Mouse (Mus musculus): ENCODE measurements around the gene Tmem126a. TPM values are rescaled to one million over a fixed set of nuclear protein-coding genes. Genes with fewer than 3 reads are reported as not detected.

Gene Tmem126a
- total and polyA plus RNA-seq, 3 experiments: 56.7 to 95.8 (median 73.5) TPM

DNA sequence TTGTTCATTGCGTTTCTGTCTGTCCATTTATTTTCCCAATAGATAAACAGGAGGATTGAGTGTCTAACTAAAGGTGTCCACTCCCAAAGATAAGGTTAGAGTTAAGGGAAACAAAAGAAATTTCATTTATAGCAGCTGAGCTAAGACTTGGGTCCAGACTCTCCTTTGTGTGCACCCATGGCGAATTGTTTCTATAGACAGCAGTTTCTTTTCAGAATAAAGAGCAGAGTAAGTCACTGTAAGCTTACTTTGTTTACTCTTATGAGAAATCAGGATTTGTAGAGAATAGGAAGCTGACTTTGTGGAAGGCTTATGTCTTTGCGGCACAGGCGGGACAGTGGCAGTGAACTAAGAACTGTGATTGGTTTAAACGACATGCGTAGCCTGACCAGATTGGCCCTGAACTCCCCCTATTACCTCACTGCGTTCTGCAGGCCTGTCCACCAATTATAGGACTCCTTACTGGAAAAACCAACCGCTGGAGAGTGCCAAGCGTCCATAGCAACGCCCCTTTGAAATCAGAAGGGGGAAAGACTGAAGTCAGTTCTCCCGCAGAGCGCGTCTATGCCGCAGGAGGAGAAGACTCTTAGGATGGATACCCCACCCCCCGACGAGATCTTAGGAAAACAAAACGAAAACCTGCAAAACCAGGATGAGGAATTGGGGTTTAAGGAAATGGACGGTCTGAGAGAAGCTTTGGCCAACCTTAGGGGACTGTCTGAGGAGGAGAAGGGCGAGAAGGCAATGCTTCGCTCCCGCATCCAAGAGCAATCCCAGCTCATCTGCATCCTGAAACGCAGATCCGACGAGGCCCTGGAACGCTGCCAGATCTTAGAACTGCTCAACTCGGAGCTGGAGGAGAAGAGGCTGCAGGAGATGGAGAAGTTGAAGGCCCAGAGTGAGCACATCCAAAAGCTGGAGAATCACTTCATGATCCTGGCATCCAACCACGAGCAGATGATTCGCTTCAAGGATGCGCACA lies 30.7 kb downstream of the Tmem126a start, which contains the start of gene Ccdc89:
Gene Ccdc89 (plus strand): TSS at position 558 of the 982 bp plus-strand sequence.
- no peak for ATAC-seq (ENCODE audit: extremely low read depth, insufficient number of reproducible peaks, low FRiP score, poor library complexity, severe bottlenecking)
- H3K27me3 ChIP-seq (ENCODE audit: insufficient read depth, low read length): peaks cover 26% of the 10 kb centered on the region
- H3K9me3 ChIP-seq (replicated peaks): no peaks in the 10 kb centered on the region
- DNase-seq (ENCODE audit: low spot score): no peak
- H3K4me1 ChIP-seq (ENCODE audit: insufficient read depth, low read depth, low read length): no peaks in the 10 kb centered on the region
- no peaks in the 10 kb centered on the region for H3K36me3 ChIP-seq (replicated peaks)
- TF ChIP-seq POLR2AphosphoS5 (IDR thresholded peaks at IDR 0.05; ENCODE audit: insufficient replicate concordance, low read depth, low read length) (no peak), GATA2 (IDR thresholded peaks at IDR 0.05; ENCODE audit: borderline replicate concordance, low read depth, low read length) (no peak), TAL1 (conservative IDR thresholded peaks at IDR 0.05; ENCODE audit: low read depth, low read length) (no peak), GATA1 (IDR thresholded peaks at IDR 0.05; ENCODE audit: borderline replicate concordance, low read length) (no peak), CTCF (IDR thresholded peaks at IDR 0.05; ENCODE audit: low read depth, low read length) (no peak)
- H3K4me3 ChIP-seq (ENCODE audit: low read depth, low read length): no peak within 1 kb of the TSS

DNA sequence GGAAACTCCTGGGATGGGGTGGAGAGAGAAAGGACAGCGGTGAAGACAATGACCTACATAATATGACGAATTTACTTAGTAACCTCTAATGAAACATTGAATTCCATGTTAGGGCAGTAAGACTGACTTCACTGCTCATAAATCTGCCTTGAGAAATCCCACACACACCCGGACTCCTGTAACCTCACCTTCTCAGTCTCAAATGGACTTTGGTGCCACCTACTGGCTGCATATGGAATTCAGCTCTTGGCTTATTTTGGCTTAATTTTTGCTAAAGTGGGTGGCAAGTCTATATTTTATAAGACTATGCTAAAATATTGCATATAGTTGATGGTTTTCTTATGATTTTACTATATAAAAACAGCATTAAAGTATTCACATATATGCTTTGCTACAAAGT lies 47.1 kb downstream of the Tmem126a start:
- Histone ChIP-seq H3K27me3 (ENCODE audit: insufficient read depth, low read length) (peaks cover 2% of the 10 kb centered on the region; the same call in 1 of the 2 replicates), H3K36me3 (replicated peaks) (no peaks in the 10 kb centered on the region), H3K4me1 (ENCODE audit: insufficient read depth, low read depth, low read length) (no peaks in the 10 kb centered on the region), H3K9me3 (replicated peaks) (0 out of 2 replicates have a peak, but pooled peaks cover 2% of the 10 kb centered on the region), H3K4me3 (ENCODE audit: low read depth, low read length) (no peak overlapping the region)
- peak; percentile 23 for DNase-seq (ENCODE audit: low spot score)
- ATAC-seq (ENCODE audit: extremely low read depth, insufficient number of reproducible peaks, low FRiP score, poor library complexity, severe bottlenecking): peak; percentile 28; the same call in 1 of the 2 replicates
- TF ChIP-seq TAL1 (conservative IDR thresholded peaks at IDR 0.05; ENCODE audit: low read depth, low read length) (no peak), GATA1 (IDR thresholded peaks at IDR 0.05; ENCODE audit: borderline replicate concordance, low read length) (no peak), CTCF (IDR thresholded peaks at IDR 0.05; ENCODE audit: low read depth, low read length) (peak; percentile 37; the same call in 1 of the 2 replicates)

Other genes starting within 250 kb of the Tmem126a start
- not detected in 2 replicates for gene Ccdc83, start 191.5 kb downstream of the Tmem126a start, total RNA-seq (2014; fragmentation: Nextera tagmentation)
- gene Ccdc83, start 191.5 kb downstream of the Tmem126a start, total RNA-seq (2017): 0.22 TPM in 1 of 2 replicates, not detected in the other
- not detected in 2 replicates for gene Ccdc83, start 191.5 kb downstream of the Tmem126a start, polyA plus RNA-seq (2012)
- not detected in 2 replicates for gene Sytl2, start 155.0 kb downstream of the Tmem126a start, total RNA-seq (2014; fragmentation: Nextera tagmentation)
- gene Sytl2, start 155.0 kb downstream of the Tmem126a start, total RNA-seq (2017): 0.46 and 0.49 TPM in 2 replicates
- gene Sytl2, start 155.0 kb downstream of the Tmem126a start, polyA plus RNA-seq (2012): not detected in 2 replicates
- not detected in 2 replicates for gene Ccdc89, start 30.7 kb downstream of the Tmem126a start, total RNA-seq (2014; fragmentation: Nextera tagmentation)
- gene Ccdc89, start 30.7 kb downstream of the Tmem126a start, total RNA-seq (2017): 0.05 and 0.06 TPM in 2 replicates
- not detected in 2 replicates for gene Ccdc89, start 30.7 kb downstream of the Tmem126a start, polyA plus RNA-seq (2012)
- gene Crebzf, start 14.5 kb downstream of the Tmem126a start, total RNA-seq (2014; fragmentation: Nextera tagmentation): 117 and 139 TPM in 2 replicates
- gene Crebzf, start 14.5 kb downstream of the Tmem126a start, total RNA-seq (2017): 114 and 120 TPM in 2 replicates
- 110 and 130 TPM in 2 replicates for gene Crebzf, start 14.5 kb downstream of the Tmem126a start, polyA plus RNA-seq (2012)
- 17.5 and 17.8 TPM in 2 replicates for gene Tmem126b, start 18.8 kb upstream of the Tmem126a start, total RNA-seq (2014; fragmentation: Nextera tagmentation)
- 20.6 and 30.4 TPM in 2 replicates for gene Tmem126b, start 18.8 kb upstream of the Tmem126a start, total RNA-seq (2017)
- gene Tmem126b, start 18.8 kb upstream of the Tmem126a start, polyA plus RNA-seq (2012): 4.0 and 4.1 TPM in 2 replicates
- 0.68 TPM in 1 of 2 replicates, not detected in the other for gene Dlg2, start 19.4 kb upstream of the Tmem126a start, total RNA-seq (2014; fragmentation: Nextera tagmentation)
- 0.35 and 0.49 TPM in 2 replicates for gene Dlg2, start 19.4 kb upstream of the Tmem126a start, total RNA-seq (2017)
- not detected in 2 replicates for gene Dlg2, start 19.4 kb upstream of the Tmem126a start, polyA plus RNA-seq (2012)